Mouse (Mus musculus) forebrain, embryonic 14.5 days (tissue): ENCODE results near the gene Actr8. TPM values are rescaled to one million over a fixed set of nuclear protein-coding genes. Genes with fewer than 3 reads are reported as not detected.

Source experiments
- ATAC-seq: fragments of 200-750 bp; cut with Nextera tagmentation; 2 replicates; pipeline ENCODE4 v1.8.0; 2017; ENCODE audit warnings: mild to moderate bottlenecking, moderate library complexity
- DNase-seq: peaks from one replicate; pipeline ENCODE4 v3.0.0-alpha.2; 2015; ENCODE audit warnings: low spot score
- H3K27ac ChIP-seq: fragments of 300-500 bp; sonication (generic); 2 replicates; pipeline ENCODE4 v1.5.1; 2014; ENCODE audit warnings: low read depth, mild to moderate bottlenecking, control low read depth, low read length, moderate library complexity
- H3K27me3 ChIP-seq: fragments of 300-500 bp; sonication (generic); replicated peaks from 2 replicates; pipeline ENCODE4 v1.6.1; 2014; ENCODE audit warnings: low read length, control low read depth, mixed read lengths; ENCODE audit not compliant: control insufficient read depth, insufficient read depth
- H3K36me3 ChIP-seq: fragments of 300-500 bp; sonication (generic); 2 replicates; pipeline ENCODE4 v1.6.1; 2014; ENCODE audit warnings: low read length, control low read depth; ENCODE audit not compliant: control insufficient read depth, insufficient read depth
- H3K4me1 ChIP-seq: fragments of 300-500 bp; sonication (generic); 2 replicates; pipeline ENCODE4 v1.6.1; 2014; ENCODE audit warnings: antibody characterized with exemption, low read length, control low read depth; ENCODE audit not compliant: control insufficient read depth, insufficient read depth
- H3K4me2 ChIP-seq: fragments of 300-500 bp; sonication (generic); 2 replicates; pipeline ENCODE4 v1.6.1; 2014; ENCODE audit warnings: mild to moderate bottlenecking, control low read depth, low read length
- H3K4me3 ChIP-seq: fragments of 300-500 bp; sonication (generic); 2 replicates; pipeline ENCODE4 v1.5.1; 2014; ENCODE audit warnings: low read depth, low read length, control low read depth
- H3K9ac ChIP-seq: fragments of 300-500 bp; sonication (generic); 2 replicates; pipeline ENCODE4 v1.6.1; 2014; ENCODE audit warnings: mild to moderate bottlenecking, low read length, control low read depth, moderate library complexity
- H3K9me3 ChIP-seq: fragments of 300-500 bp; sonication (generic); replicated peaks from 2 replicates; pipeline ENCODE4 v1.6.1; 2016; ENCODE audit warnings: low read length, control low read depth, mixed read lengths; ENCODE audit not compliant: control insufficient read depth
- WGBS: fragments of 180-500 bp; shearing (Covaris S2); extraction: QIAGEN DNeasy Blood & Tissue Kit; methylation state at CpG from one replicate; pipeline ENCODE4 v1.1.7; 2014; 5-methylcytosine and 5-hydroxymethylcytosine counted together
- polyA plus RNA-seq: library from polyadenylated mRNA; unstranded; fragments of >200 nt; fragmentation: Nextera tagmentation; extraction: Ambion mirVana; gene quantifications from 2 replicates; pipeline ENCODE4 v1.2.1, GENCODE M21; 2014

Actr8 gene
- polyA plus RNA-seq, 1 experiment from 2014 or later: 66.1 TPM

DNA sequence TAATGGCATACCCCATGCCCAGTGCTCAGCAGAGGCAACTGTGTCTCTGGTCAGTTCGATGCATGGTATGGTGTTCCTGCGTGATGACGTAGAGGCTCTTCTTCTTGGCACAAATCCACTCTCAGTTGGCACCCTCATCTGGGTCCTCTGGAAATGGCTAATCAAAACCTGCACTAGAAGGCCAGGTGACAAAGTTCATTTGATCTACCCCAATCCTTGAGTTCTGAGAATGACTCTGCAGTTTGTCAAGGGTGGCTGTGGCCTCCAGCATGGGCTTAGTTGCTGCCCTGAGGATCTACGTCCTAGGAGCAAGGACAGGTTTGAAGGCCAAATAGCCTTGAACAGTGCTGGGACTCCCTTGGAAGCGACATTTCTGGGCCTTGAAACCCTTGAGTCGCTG is 40.7 kb downstream of the Actr8 start:
- ATAC-seq: no peak
- H3K36me3 ChIP-seq: no peaks in the 10 kb centered on the region

DNA sequence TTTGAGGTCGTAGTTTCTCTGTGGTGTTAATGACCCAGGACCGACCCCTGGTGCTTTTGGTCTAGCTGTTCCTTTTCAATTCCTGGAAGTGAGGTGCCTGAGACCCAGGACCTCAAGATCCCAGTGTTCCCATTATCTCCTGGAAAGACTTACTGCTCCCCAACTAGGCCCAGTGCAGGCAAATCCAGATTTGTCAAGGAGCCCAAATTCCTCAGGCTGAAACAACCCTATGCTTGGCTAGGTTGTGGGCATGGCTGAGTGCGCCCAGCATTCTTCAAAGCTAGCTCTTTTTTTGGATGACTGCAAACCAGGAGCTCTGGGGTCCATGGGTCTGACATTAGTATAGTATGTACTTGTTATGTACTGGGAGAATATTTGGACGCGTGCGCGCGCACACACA is 41.2 kb downstream of the Actr8 start:
- DNase-seq: no peak
- no peaks in the 10 kb centered on the region for H3K9me3 ChIP-seq
- no peak for ATAC-seq
- H3K27ac ChIP-seq: no peak overlapping the region
- H3K36me3 ChIP-seq: no peaks in the 10 kb centered on the region
- no peak overlapping the region for H3K4me2 ChIP-seq
- H3K4me3 ChIP-seq: no peak overlapping the region
- no peak overlapping the region for H3K9ac ChIP-seq
- H3K27me3 ChIP-seq: no peaks in the 10 kb centered on the region
- 92% methylated on average over 8 of the region's 8 CpGs for WGBS
- no peaks in the 10 kb centered on the region for H3K4me1 ChIP-seq

More for the DNA sequence above, 40.7 kb downstream of the Actr8 start:
- no peak overlapping the region for H3K9ac ChIP-seq
- no peak overlapping the region for H3K4me3 ChIP-seq
- WGBS: 91% methylated on average over 6 of the region's 6 CpGs
- no peak for DNase-seq
- no peak overlapping the region for H3K27ac ChIP-seq
- no peaks in the 10 kb centered on the region for H3K4me1 ChIP-seq
- H3K27me3 ChIP-seq: no peaks in the 10 kb centered on the region
- H3K4me2 ChIP-seq: no peak overlapping the region
- no peaks in the 10 kb centered on the region for H3K9me3 ChIP-seq

DNA sequence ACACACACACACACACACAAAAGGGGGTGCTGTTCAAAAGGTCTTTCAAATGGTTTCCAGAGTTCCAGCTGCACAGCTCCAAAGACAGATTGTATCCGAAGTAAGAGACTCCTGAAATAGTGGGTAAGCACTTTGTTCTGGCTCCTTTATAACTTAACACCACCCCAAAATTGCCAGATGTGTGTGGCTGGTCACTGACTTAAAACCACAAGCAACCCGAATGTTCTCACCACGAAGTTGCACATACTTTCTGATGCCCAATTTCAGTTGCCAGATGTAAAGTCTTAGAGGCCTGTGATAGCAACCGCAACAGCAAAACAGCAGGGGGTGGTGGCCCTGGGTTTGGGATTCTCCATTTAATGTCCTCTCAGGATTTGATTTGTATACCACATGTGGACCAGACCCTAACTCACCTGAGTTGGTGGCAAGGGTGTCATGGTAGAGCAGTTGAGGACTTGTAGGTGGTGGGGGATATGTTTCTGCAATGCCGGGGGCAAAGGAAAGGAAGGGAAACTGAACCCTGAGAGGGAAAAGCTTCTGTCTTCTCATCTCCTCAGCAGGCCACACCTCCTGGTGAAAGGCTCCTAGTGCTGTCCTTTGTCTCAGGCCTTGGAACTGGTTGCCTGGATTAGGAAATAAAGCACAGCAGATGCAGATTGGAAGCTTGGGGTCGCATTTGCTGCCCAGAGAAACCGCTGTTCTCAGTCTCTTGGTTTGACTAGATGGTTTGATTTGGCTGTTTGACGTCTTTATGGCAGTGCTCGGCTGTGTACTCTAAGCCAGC is 41.8 kb downstream of the Actr8 start:
- no peak overlapping the region for H3K4me2 ChIP-seq
- no peak overlapping the region for H3K9ac ChIP-seq
- no peaks in the 10 kb centered on the region for H3K4me1 ChIP-seq
- no peaks in the 10 kb centered on the region for H3K36me3 ChIP-seq
- H3K9me3 ChIP-seq: no peaks in the 10 kb centered on the region
- WGBS: 39% methylated on average over 9 of the region's 9 CpGs
- no peak for ATAC-seq
- H3K4me3 ChIP-seq: no peak overlapping the region
- DNase-seq: no peak
- H3K27me3 ChIP-seq: no peaks in the 10 kb centered on the region
- H3K27ac ChIP-seq: no peak overlapping the region

DNA sequence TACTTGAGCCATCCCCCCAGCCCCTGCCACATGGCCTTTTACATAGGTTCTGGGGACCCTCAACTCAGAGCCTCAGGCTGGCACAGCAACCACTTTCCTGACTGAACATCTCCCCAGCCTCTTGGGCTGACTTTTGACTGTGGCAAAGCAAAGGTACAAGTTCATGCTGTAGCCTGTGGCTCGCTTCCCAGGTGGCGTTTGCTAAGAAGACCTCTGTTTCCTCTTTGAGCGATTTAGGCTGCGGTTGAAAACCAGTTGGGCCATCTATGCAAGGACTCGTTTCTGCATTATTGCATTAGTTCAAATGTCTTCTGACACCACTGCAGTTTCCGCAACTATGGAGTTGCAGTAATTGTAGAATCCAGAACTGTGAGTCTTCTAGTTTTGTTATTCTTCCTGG is 44.3 kb downstream of the Actr8 start:
- Histone ChIP-seq H3K27ac (no peak overlapping the region), H3K4me1 (no peaks in the 10 kb centered on the region), H3K36me3 (no peaks in the 10 kb centered on the region), H3K9ac (no peak overlapping the region), H3K9me3 (no peaks in the 10 kb centered on the region), H3K4me3 (no peak overlapping the region), H3K27me3 (no peaks in the 10 kb centered on the region), H3K4me2 (no peak overlapping the region)
- ATAC-seq (no peak), DNase-seq (no peak)
- 92% methylated on average over 6 of the region's 6 CpGs for WGBS

DNA sequence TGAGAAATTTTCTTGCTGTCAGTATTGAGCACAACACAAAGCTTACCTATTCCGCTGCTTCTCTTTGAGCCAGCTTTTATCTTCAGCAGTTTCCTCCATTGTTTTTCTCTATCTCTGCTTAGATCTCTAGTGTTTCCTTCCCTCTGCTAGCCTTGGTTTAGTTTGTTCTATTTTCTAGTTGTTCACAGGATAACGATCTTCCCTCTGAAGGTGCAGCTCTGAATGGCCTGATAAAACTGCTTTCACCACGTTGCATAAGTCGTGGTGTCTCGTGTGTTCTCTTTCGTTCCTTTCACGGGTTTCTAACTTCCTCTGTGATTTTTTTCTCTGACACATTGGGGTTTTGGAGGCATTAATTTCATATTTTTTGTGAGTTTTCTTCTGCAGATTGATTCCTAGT is 46.2 kb downstream of the Actr8 start:
- Histone ChIP-seq H3K9me3 (no peaks in the 10 kb centered on the region), H3K27me3 (no peaks in the 10 kb centered on the region), H3K27ac (no peak overlapping the region), H3K9ac (no peak overlapping the region), H3K4me1 (no peaks in the 10 kb centered on the region), H3K36me3 (no peaks in the 10 kb centered on the region), H3K4me3 (no peak overlapping the region), H3K4me2 (no peak overlapping the region)
- 48% methylated on average over 7 of the region's 7 CpGs for WGBS
- no peak for ATAC-seq
- DNase-seq: no peak

DNA sequence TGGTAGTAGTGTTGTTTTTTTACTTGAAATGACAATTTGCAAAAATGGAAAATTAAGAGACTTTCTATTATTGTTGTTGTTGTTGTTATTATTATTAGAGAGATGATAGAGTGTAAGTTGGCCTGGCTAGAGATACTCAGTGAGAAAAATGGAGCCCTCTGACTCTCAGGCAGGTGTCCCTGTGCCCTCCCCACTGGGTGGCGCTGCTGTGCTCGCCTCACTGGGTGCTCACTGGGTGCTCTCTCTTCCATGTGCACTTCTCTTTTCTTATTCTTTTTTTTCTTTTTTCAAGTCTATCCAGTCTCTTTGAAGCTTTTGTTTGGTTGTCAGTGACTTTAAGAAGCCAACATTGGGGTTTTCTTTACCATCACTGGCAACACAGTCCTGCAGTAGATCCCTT is 49.2 kb downstream of the Actr8 start:
- Histone ChIP-seq H3K4me1 (no peaks in the 10 kb centered on the region), H3K27me3 (no peaks in the 10 kb centered on the region), H3K27ac (no peak overlapping the region), H3K4me3 (no peak overlapping the region), H3K4me2 (no peak overlapping the region), H3K9ac (no peak overlapping the region), H3K36me3 (no peaks in the 10 kb centered on the region), H3K9me3 (no peaks in the 10 kb centered on the region)
- ATAC-seq: no peak
- DNase-seq: no peak
- whole genome bisulfite sequencing: 54% methylated on average over 2 of the region's 2 CpGs

DNA sequence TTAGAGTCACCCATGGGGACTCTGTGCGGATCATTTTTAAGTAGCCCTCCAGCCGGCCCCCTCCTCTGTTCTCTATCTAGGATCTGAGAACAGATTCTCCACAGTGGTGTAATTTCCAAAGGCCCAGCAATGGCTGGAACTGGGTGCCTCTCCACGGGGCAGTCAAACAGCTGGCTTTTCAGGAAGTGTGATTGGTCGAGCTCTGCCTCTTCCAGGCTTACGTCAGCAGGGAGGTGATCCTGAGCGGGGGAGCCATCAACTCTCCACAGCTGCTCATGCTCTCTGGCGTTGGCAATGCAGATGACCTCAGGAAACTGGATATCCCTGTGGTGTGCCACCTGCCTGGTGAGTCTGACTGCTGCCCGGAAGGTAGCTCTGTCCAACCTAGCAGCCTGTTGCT is 55.3 kb downstream of the Actr8 start:
- 73% methylated on average over 8 of the region's 8 CpGs for WGBS
- Histone ChIP-seq H3K4me1 (no peaks in the 10 kb centered on the region), H3K4me2 (no peak overlapping the region), H3K27ac (no peak overlapping the region), H3K27me3 (no peaks in the 10 kb centered on the region), H3K9ac (no peak overlapping the region), H3K4me3 (no peak overlapping the region), H3K36me3 (no peaks in the 10 kb centered on the region), H3K9me3 (no peaks in the 10 kb centered on the region)
- DNase-seq (no peak), ATAC-seq (no peak)

DNA sequence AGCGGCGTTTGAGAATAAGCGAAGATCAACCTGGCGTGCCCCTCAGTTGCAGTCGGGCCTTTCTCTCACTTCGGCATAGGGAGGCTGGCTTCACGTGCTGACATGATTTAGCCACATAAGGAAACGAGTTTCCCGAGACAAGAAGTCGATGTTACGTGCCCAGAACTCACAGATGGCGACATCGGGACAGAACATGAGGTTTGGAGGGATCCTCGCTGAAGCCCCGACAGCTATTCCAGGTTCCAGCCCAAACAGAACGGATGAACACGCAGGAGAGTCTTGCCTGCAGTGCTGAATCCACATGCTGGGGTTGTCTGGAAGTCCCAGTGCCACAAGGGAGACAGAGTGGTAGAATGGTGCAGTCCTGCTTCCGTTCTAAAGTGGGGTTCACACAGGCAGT is 60.3 kb downstream of the Actr8 start:
- no peak overlapping the region for H3K9ac ChIP-seq
- H3K36me3 ChIP-seq: no peaks in the 10 kb centered on the region
- H3K27me3 ChIP-seq: no peaks in the 10 kb centered on the region
- no peak for ATAC-seq
- H3K27ac ChIP-seq: no peak overlapping the region
- H3K4me1 ChIP-seq: no peaks in the 10 kb centered on the region
- H3K4me3 ChIP-seq: no peak overlapping the region
- H3K4me2 ChIP-seq: no peak overlapping the region
- H3K9me3 ChIP-seq: no peaks in the 10 kb centered on the region
- WGBS: 80% methylated on average over 18 of the region's 18 CpGs
- peak; percentile 56 for DNase-seq

DNA sequence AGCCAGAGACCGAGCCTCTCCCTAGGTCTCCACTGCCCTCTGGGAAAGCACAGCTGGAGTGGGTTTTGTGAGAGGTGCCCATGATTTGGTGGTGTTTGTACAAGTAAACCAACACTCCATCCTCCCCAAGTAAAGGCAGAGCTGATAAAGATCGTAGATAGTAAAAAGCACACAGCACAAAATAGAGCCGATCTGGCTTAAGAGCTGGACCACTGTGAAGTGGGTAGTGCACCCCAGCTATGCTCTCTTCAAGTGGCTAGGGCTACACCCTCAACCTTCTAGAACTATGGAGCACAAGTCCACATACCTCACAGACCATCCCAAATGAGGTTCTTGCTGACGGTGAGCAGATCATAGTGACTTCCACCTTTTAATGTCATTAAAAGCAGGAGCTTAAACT is 61.3 kb downstream of the Actr8 start:
- WGBS: 84% methylated on average over 4 of the region's 4 CpGs
- H3K36me3 ChIP-seq: no peaks in the 10 kb centered on the region

More for the DNA sequence above, 61.3 kb downstream of the Actr8 start:
- DNase-seq (no peak), ATAC-seq (no peak)
- no peak overlapping the region for H3K4me2 ChIP-seq
- H3K9me3 ChIP-seq: no peaks in the 10 kb centered on the region
- no peaks in the 10 kb centered on the region for H3K4me1 ChIP-seq
- no peak overlapping the region for H3K9ac ChIP-seq
- no peak overlapping the region for H3K4me3 ChIP-seq
- H3K27me3 ChIP-seq: no peaks in the 10 kb centered on the region
- no peak overlapping the region for H3K27ac ChIP-seq
